Mouse (Mus musculus): ENCODE measurements around the gene Gm10428.
"Not testable (repeated sequence)": the region's sequence is repeated elsewhere in the genome, so short reads cannot be mapped to it uniquely, and the experiment has no call there.

Gm10428 gene

DNA sequence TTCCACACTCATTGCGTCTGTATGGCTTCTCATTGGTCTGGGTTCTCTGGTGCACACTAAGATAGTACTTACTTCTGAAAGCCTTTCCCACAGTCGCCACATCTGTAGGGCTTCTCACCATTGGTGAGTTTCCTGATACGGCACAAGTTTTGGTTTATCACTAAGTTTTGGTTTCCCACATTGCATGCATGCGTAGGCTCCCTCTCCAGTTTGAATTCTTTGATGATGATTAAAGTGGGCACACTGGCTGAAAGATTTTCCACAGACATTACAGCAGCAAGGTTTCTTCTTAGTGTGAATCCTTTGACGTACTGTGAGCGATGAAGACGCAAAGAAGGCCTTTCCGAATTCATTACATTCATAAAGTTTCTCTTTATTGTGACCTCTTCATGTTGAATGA, at the start of gene Gm10428:
Gm10428 (plus strand) TSS at position 321 of the 400 bp plus-strand sequence.
- no peak for DNase-seq

GRCm38 (mm10) chr11:62706141-62706540, 46.8 kb upstream of the Gm10428 start:
- DNase-seq = no peak

DNA sequence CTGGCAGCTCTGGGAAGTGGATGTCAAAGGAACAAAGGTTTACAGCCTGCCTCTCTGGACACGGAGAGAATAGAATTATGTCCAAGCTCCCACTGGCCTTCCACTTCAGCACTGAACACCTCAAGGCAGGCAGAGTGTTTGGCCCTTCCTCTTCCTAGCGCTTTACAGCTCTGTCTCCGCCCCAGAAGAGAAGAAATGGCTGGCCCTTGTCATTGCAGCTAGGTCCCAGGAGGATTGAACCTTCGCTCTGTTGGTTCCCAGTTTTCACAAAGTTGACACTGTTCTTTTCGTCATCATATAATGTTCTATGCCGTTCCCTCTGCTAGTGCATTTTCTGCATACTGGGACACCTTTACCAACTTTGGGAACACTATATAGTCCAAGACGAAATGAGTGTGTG, 44.6 kb upstream of the Gm10428 start:
- no peak for DNase-seq

DNA sequence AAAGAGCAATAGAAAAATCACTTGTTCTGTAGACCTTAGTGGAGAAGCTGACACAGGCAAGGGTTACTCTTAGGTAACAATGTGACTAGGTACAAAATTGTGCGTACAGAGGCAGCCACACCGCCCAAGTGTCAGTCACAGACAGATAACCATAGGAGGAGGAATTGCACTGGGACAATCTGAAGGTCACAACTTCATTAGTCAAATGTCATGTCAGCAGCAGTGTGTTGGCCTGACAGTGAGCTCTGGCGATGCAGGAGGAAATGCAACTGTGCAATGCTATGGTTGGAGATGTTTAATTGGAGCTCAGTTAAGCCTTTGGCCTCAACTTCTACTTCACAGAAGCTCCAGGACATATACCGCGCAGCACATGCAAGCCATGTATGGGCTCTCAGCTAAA, 42.2 kb upstream of the Gm10428 start:
- no peak for DNase-seq

- no peak for DNase-seq
These were observed 24.6 kb upstream of the Gm10428 start for GRCm38 (mm10) chr11:62728276-62728675.

DNA sequence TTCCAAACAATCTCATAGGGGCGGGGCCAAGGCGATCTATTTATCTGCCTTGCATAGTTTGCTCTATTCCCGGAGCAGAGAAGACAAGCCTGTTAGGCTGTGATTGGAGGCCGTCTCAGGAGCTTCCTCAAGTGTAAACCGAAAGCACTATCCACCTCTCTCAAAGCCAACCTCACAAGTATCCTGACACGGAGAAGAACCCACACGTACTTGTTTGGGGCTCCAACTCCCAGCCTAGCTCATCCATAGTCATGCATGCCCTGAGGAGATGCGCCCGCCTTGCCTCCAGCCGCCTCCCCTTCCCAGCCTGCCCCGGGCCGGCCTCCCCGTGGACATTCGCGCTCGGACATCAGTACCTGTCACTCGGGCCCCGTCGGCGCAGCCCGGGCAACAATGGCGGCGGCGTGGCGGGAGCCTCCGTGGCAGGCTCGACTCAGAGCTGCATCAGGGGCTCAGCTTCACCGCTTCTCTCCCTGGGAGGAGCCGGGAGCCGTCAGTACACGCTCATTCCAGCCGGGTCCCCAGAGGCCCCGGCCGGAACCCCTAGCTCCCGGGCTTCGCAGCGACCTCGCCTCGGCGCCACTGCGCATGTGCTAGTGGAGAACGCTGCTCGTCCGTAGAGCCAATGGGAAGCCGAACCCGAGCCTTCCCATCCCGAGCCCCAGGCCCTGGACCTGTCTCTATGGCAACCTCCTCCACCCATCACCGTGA, 21.4 kb upstream of the Gm10428 start, which contains the start of gene Zfp287:
Zfp287 (minus strand) TSS at position 595 of the 711 bp plus-strand sequence.
- DNase-seq = peak; percentile 91

- no peak for DNase-seq
These were observed 20.9 kb upstream of the Gm10428 start for GRCm38 (mm10) chr11:62732022-62732387.

- DNase-seq = no peak
These were observed 20.2 kb upstream of the Gm10428 start for GRCm38 (mm10) chr11:62732665-62733064.

GRCm38 (mm10) chr11:62741186-62741585, 11.7 kb upstream of the Gm10428 start:
- DNase-seq = no peak

DNA sequence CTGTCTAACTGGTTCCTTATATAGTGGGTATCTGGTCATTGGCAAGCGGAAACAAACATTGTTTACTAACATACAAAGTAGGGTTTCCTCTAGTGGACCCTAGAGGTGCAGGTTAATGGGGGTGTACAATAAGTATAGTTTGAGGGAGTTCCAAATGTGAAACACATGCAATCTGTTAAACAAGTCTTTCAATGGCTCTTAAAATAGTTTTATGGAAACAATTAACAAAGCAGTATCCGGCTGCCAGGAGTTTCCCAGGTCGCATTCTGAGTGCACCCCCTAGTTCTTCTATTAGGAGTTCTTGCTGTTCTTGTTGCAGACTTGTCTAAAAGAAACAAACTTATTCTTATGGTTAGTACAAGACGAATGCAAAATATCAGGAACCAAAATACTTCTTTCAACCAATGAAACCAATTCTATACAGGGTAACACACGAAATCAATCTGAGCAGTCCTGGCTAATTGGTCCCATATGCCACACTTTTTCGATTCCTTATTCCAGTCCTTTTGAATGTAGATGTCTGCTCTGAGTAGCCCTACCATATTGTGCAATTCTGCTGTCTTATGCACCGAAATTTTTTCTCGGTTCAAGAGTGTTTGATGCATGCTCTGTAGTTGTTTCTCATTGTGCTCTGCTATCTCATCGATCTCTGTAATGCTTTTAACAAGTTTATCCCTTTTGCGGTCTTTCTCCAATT, 10.5 kb upstream of the Gm10428 start:
- DNase-seq = no peak

- DNase-seq = peak; percentile 86
These were observed 8.8 kb upstream of the Gm10428 start for GRCm38 (mm10) chr11:62744103-62744502.

- peak; percentile 79 for DNase-seq
These were observed 6.8 kb upstream of the Gm10428 start for GRCm38 (mm10) chr11:62746001-62746533.

DNA sequence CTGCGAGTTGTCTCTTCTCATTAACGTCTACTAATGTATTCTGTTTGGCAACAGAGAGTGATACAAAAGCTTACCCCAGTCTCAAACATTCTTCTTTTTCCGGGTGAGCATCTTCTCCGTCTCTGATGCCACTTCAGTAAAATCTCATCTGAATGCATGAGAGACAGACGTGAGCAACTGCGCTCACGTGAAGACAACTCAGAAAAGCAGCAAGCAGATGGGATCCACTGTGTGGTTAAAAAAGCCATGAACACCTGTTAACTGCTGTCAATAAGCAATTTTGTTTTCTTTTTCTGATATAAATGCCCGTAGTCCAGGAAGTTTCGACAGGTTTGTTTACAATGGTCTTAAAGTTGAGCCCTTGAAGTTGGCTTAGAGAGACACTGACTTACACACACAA, 5.7 kb upstream of the Gm10428 start:
- no peak for DNase-seq

DNA sequence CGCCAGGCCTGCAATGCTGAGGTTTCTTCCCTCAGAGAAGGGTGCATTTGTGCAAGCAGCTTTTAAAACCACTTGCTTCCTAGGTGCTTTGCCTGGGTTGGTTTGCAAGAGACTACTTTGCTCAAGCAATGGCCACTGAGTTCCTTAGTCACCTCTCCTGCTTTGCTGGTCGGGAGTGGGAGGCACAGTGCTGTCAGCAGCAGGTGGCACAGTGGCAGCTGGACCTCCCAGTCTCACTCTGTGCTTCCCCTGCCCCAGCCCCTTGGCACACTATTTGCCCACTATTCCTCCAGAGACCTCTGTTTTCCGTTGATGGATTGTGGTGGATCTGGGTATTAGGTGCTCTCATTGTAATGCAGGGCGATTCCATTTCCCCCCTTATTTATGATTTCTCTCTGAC, 4.8 kb upstream of the Gm10428 start:
- no peak for DNase-seq

DNA sequence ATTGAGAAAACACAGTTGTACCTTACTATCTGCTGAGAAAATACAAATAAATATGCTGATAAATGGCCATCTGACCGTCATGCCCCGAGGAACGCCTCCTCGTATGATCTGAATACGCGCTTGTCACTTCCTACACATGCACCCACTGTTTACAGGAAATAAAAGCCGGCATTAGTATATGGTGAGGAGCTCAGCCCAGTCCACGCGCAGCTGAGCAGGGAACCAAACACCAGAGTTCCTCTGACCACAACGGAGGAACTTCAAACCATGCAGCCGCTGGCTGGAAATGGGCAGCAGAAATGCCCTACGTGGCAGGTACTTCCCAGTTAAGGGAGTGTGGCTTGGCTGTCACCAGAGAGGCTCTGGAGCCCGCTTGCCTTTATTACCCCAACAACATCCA, 3.5 kb upstream of the Gm10428 start:
- not testable (repeated sequence) for DNase-seq

GRCm38 (mm10) chr11:62752191-62752590, 709 bp upstream of the Gm10428 start:
- no peak for DNase-seq

GRCm38 (mm10) chr11:62756456-62757142, 3.7 kb downstream of the Gm10428 start:
- peak; percentile 99 for DNase-seq

GRCm38 (mm10) chr11:62757143-62757507, 4.2 kb downstream of the Gm10428 start:
- DNase-seq = no peak

GRCm38 (mm10) chr11:62757906-62758305, 5.0 kb downstream of the Gm10428 start:
- no peak for DNase-seq

GRCm38 (mm10) chr11:62758491-62758890, 5.6 kb downstream of the Gm10428 start:
- DNase-seq = no peak

GRCm38 (mm10) chr11:62760755-62761457, 8.0 kb downstream of the Gm10428 start:
- no peak for DNase-seq

GRCm38 (mm10) chr11:62776510-62776909, 23.6 kb downstream of the Gm10428 start:
- DNase-seq = no peak
